ENCODE assay signal across 23 mouse cellular contexts in the genomic region with DNA sequence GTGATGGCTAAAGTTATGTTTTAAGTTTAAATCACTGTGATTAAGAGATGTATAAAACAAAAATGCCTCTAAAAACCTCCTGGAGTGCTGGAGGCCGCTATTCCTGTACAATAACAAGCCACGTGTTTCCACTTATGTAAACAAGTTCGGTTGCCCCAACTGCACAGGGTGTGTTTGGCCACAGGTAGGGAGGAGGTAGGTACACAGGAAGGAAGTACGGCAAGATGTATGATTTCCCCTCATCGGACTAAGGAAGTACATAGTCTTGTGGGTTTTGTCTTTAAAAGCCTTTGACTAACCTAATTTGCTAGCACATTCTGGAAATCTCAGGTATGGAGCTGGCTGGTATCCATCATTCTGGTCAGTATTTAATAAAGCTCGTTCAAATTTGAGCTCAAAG. TPM values are rescaled to one million over a fixed set of nuclear protein-coding genes. Genes with fewer than 3 reads are reported as not detected.
DNase-seq lines count a peak whose midpoint lies in the region; ATAC-seq lines count a peak whose summit lies in the region.
"Had no signal": no experiment of that assay in that cellular context is flagged by ENCODE, and none has a peak within 500 bp of the region (broad histone marks: within the 10 kb centered on the region; RNA-seq: fewer than 3 reads in every experiment).

No protein-coding gene starts in this region.

- no peak overlapping the region for H3K4me2 ChIP-seq in midbrain, embryonic 11.5 days
- H3K4me2 ChIP-seq in midbrain, embryonic 13.5 days (replicated peaks), result no peak overlapping the region
- H3K4me2 ChIP-seq: embryonic facial prominence, embryonic 15.5 days; liver, embryonic 13.5 days; midbrain, embryonic 15.5 days; neural tube, embryonic 13.5 days had no signal

- no peaks in the 10 kb centered on the region for H3K36me3 ChIP-seq in midbrain, embryonic 11.5 days (ENCODE audit: control insufficient read depth, insufficient read depth, low read length)
- H3K36me3 ChIP-seq in midbrain, embryonic 13.5 days, result no peaks in the 10 kb centered on the region
- H3K36me3 ChIP-seq: embryonic facial prominence, embryonic 15.5 days; heart, embryonic 10.5 days; limb, embryonic 13.5 days; liver, embryonic 13.5 days; midbrain, embryonic 15.5 days; neural tube, embryonic 13.5 days had no signal

- WGBS in midbrain, embryonic 11.5 days, result 84% methylated on average over 6 of the region's 6 CpGs
- 83% methylated on average over 6 of the region's 6 CpGs for WGBS in midbrain, embryonic 13.5 days

- ATAC-seq in midbrain, embryonic 11.5 days (ENCODE audit: low FRiP score), result no peak
- no peak for ATAC-seq in midbrain, embryonic 13.5 days
- ATAC-seq: forebrain, embryonic 14.5 days; hindbrain, postnatal 0 days; midbrain, embryonic 15.5 days had no signal

- H3K4me1 ChIP-seq in midbrain, embryonic 11.5 days (ENCODE audit: control insufficient read depth, insufficient read depth, low read length), result no peaks in the 10 kb centered on the region
- no peaks in the 10 kb centered on the region for H3K4me1 ChIP-seq in midbrain, embryonic 13.5 days (replicated peaks)
- H3K4me1 ChIP-seq: liver, embryonic 13.5 days; midbrain, embryonic 15.5 days; neural tube, embryonic 13.5 days had no signal

- no peaks in the 10 kb centered on the region for H3K27me3 ChIP-seq in midbrain, embryonic 11.5 days (ENCODE audit: control insufficient read depth, insufficient read depth, low read length)
- no peaks in the 10 kb centered on the region for H3K27me3 ChIP-seq in midbrain, embryonic 13.5 days
- H3K27me3 ChIP-seq: embryonic facial prominence, embryonic 15.5 days; limb, embryonic 13.5 days; liver, embryonic 13.5 days; midbrain, embryonic 15.5 days; neural tube, embryonic 13.5 days had no signal

- peak; percentile 45 for DNase-seq in midbrain, embryonic 11.5 days (ENCODE audit: low spot score, missing footprints)
- peak; percentile 41 for DNase-seq in T-cell, adult 2 months (ENCODE audit: low spot score)
- DNase-seq in naive thymus-derived CD4-positive, alpha-beta T cell, adult 2 months (ENCODE audit: low read depth), result peak; percentile 47
- DNase-seq in right cerebral cortex, postnatal 36 days (ENCODE audit: low spot score in 2 of 2), result no peak
- DNase-seq in left cerebral cortex, adult 9 months (ENCODE audit: low spot score in 2 of 2), result no peak
- DNase-seq in cerebellum, adult 18-20 months, result no peak
- DNase-seq: adrenal gland, postnatal 14 days; cerebellum, adult 8-10 months; kidney, adult 2 months; kidney, postnatal 10 days; liver, embryonic 13.5 days; lung, adult 2 months; lung, postnatal 14 days; right cerebral cortex, adult 18-20 months; thymus, postnatal 25 days had no signal

- H3K9ac ChIP-seq in midbrain, embryonic 11.5 days (ENCODE audit: low read length), result no peak overlapping the region
- H3K9ac ChIP-seq in midbrain, embryonic 13.5 days (replicated peaks), result no peak overlapping the region
- H3K9ac ChIP-seq: embryonic facial prominence, embryonic 15.5 days; limb, embryonic 13.5 days; liver, embryonic 13.5 days; midbrain, embryonic 15.5 days; neural tube, embryonic 13.5 days had no signal

- no peak overlapping the region for H3K4me3 ChIP-seq in midbrain, embryonic 11.5 days (ENCODE audit: low read depth, low read length)
- H3K4me3 ChIP-seq in midbrain, embryonic 13.5 days (replicated peaks), result no peak overlapping the region
- H3K4me3 ChIP-seq: embryonic facial prominence, embryonic 15.5 days; heart, embryonic 10.5 days; limb, embryonic 13.5 days; liver, embryonic 13.5 days; midbrain, embryonic 15.5 days; neural tube, embryonic 13.5 days had no signal

- no peak overlapping the region for H3K27ac ChIP-seq in midbrain, embryonic 11.5 days (ENCODE audit: low read depth, low read length)
- H3K27ac ChIP-seq in midbrain, embryonic 13.5 days, result no peak overlapping the region
- H3K27ac ChIP-seq: embryonic facial prominence, embryonic 15.5 days; heart, embryonic 10.5 days; hindbrain, postnatal 0 days; liver, embryonic 13.5 days; midbrain, embryonic 15.5 days; neural tube, embryonic 13.5 days had no signal

- H3K9me3 ChIP-seq in midbrain, embryonic 11.5 days (ENCODE audit: control insufficient read depth, low read length), result no peaks in the 10 kb centered on the region
- H3K9me3 ChIP-seq in midbrain, embryonic 13.5 days, result no peaks in the 10 kb centered on the region
- H3K9me3 ChIP-seq: embryonic facial prominence, embryonic 15.5 days; heart, embryonic 10.5 days; limb, embryonic 13.5 days; liver, embryonic 13.5 days; midbrain, embryonic 15.5 days; neural tube, embryonic 13.5 days had no signal

RNA-seq across cellular contexts. Expression of gene Cyp2s1, which starts 9.3 kb away (rescaled TPM):
- polyA plus RNA-seq in midbrain, embryonic 11.5 days (2014; fragmentation: Nextera tagmentation; extraction: Ambion mirVana), result 0.10 TPM in 1 of 2 replicates, not detected in the other
- polyA plus RNA-seq in midbrain, embryonic 13.5 days (2015; fragmentation: Nextera tagmentation; extraction: Ambion mirVana), result 0.84 and 1.0 TPM in 2 replicates

RNA-seq across cellular contexts. Expression of gene Axl, which starts 37.5 kb away (rescaled TPM):
- polyA plus RNA-seq in midbrain, embryonic 11.5 days (2014; fragmentation: Nextera tagmentation; extraction: Ambion mirVana), result 17.4 and 21.8 TPM in 2 replicates
- polyA plus RNA-seq in midbrain, embryonic 13.5 days (2015; fragmentation: Nextera tagmentation; extraction: Ambion mirVana), result 17.5 and 18.9 TPM in 2 replicates

Comparison
In these comparisons a context has a peak if more than half of its experiments do, and no peak if none do; other contexts are left out.
1. DNase-seq: peak in midbrain, embryonic 11.5 days (single experiment), T-cell, adult 2 months (single experiment) and naive thymus-derived CD4-positive, alpha-beta T cell, adult 2 months (single experiment); none in right cerebral cortex, postnatal 36 days (0 of 2), left cerebral cortex, adult 9 months (0 of 2) and cerebellum, adult 18-20 months (0 of 2).